Mouse (Mus musculus) cortical plate, adult 2 months (tissue): ENCODE data around the gene Chst12.

Experiments
- CTCF ChIP-seq: fragments of 200-500 bp; IDR thresholded peaks from 2 replicates; pipeline ENCODE4 v1.5.1; 2011; ENCODE audit warnings: mild to moderate bottlenecking, control low read depth, low read length; ENCODE audit not compliant: insufficient read depth; ENCODE audit errors: extremely low read depth
- POLR2A ChIP-seq: fragments of 200-500 bp; IDR thresholded peaks from 2 replicates; pipeline ENCODE4 v1.6.1; 2011; ENCODE audit warnings: mild to moderate bottlenecking, low read length, control low read depth; ENCODE audit not compliant: insufficient read depth; ENCODE audit errors: extremely low read depth

DNA sequence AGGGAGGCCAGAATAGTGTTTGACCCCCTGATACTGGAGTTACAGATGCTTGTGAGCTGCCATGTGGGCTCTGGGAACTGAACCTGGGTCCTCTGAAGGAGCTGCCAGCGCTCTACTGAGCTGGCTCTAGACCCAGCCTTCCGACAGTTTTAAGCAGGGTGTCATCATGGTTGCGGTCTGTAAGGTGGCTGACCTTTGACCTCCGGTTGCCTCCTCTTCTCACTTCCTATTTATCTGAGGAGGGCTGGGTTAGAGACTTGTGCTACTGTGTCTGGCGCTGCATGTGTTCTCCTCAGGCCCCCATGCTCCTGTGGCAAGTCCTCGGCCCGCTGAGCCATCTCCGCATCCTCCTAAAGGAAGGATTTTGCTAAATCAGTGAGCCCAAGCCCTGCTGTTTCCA lies 8.6 kb downstream of the Chst12 start:
- TF ChIP-seq POLR2A (no peak), CTCF (no peak)
